Mouse (Mus musculus): ENCODE data around the gene Mrpl12. TPM values are rescaled to one million over a fixed set of nuclear protein-coding genes. Genes with fewer than 3 reads are reported as not detected.
A peak's percentile ranks its signal among the peaks of the same experiment; 100 is the strongest.

The Mrpl12 gene
- polyA plus RNA-seq, 1 experiment from 2014 or later, result 232 TPM

GRCm38 (mm10) chr11:120530085-120530964, 45.9 kb downstream of the Mrpl12 start, which contains the start of gene Gcgr:
Gene Gcgr (plus strand): TSS chr11:120530699.
- Histone ChIP-seq H3K36me3 (ENCODE audit: control insufficient read depth, insufficient read depth, low read length) (no peaks in the 10 kb centered on the region), H3K27ac (ENCODE audit: low read depth, low read length) (no peak within 1 kb of the TSS; the same call in 1 of the 2 replicates), H3K27me3 (ENCODE audit: control insufficient read depth, insufficient read depth, low read length) (peaks cover 75% of the 10 kb centered on the region), H3K4me3 (ENCODE audit: low read depth, low read length) (peak within 1 kb of the TSS; percentile 42), H3K4me1 (ENCODE audit: control insufficient read depth, insufficient read depth, low read length) (0 out of 2 replicates have a peak, but pooled peaks cover 6% of the 10 kb centered on the region), H3K4me2 (peak within 1 kb of the TSS; percentile 70), H3K9ac (ENCODE audit: low read depth, low read length) (peak within 1 kb of the TSS; percentile 59), H3K9me3 (replicated peaks; ENCODE audit: control insufficient read depth, low read length) (no peaks in the 10 kb centered on the region)
- WGBS (ENCODE audit: insufficient replicate concordance), result 7% methylated on average over 58 of the region's 62 CpGs
- ATAC-seq (replicated peaks; ENCODE audit: insufficient number of reproducible peaks, low FRiP score, low TSS enrichment), result peak; percentile 23; the same call in 1 of the 2 replicates

- no peak for ATAC-seq (replicated peaks; ENCODE audit: insufficient number of reproducible peaks, low FRiP score, low TSS enrichment)
- Histone ChIP-seq H3K36me3 (ENCODE audit: control insufficient read depth, insufficient read depth, low read length) (no peaks in the 10 kb centered on the region), H3K27ac (ENCODE audit: low read depth, low read length) (no peak overlapping the region), H3K4me1 (ENCODE audit: control insufficient read depth, insufficient read depth, low read length) (0 out of 2 replicates have a peak, but pooled peaks cover 6% of the 10 kb centered on the region), H3K4me2 (no peak overlapping the region), H3K9me3 (replicated peaks; ENCODE audit: control insufficient read depth, low read length) (no peaks in the 10 kb centered on the region), H3K27me3 (ENCODE audit: control insufficient read depth, insufficient read depth, low read length) (peaks cover 75% of the 10 kb centered on the region), H3K9ac (ENCODE audit: low read depth, low read length) (no peak overlapping the region), H3K4me3 (ENCODE audit: low read depth, low read length) (no peak overlapping the region)
- 29% methylated on average over 9 of the region's 9 CpGs for WGBS (ENCODE audit: insufficient replicate concordance)
Measured at GRCm38 (mm10) chr11:120531646-120532045, 47.2 kb downstream of the Mrpl12 start.

GRCm38 (mm10) chr11:120534093-120534492, 49.7 kb downstream of the Mrpl12 start:
- H3K9ac ChIP-seq (ENCODE audit: low read depth, low read length), result no peak overlapping the region
- H3K4me3 ChIP-seq (ENCODE audit: low read depth, low read length), result no peak overlapping the region
- WGBS (ENCODE audit: insufficient replicate concordance), result 76% methylated on average over 8 of the region's 8 CpGs
- no peak for ATAC-seq (replicated peaks; ENCODE audit: insufficient number of reproducible peaks, low FRiP score, low TSS enrichment)
- no peaks in the 10 kb centered on the region for H3K9me3 ChIP-seq (replicated peaks; ENCODE audit: control insufficient read depth, low read length)
- H3K36me3 ChIP-seq (ENCODE audit: control insufficient read depth, insufficient read depth, low read length), result no peaks in the 10 kb centered on the region
- no peak overlapping the region for H3K27ac ChIP-seq (ENCODE audit: low read depth, low read length)
- peaks cover 57% of the 10 kb centered on the region for H3K27me3 ChIP-seq (ENCODE audit: control insufficient read depth, insufficient read depth, low read length)
- peaks cover 13% of the 10 kb centered on the region for H3K4me1 ChIP-seq (ENCODE audit: control insufficient read depth, insufficient read depth, low read length)
- no peak overlapping the region for H3K4me2 ChIP-seq

- Histone ChIP-seq H3K4me1 (ENCODE audit: control insufficient read depth, insufficient read depth, low read length) (peaks cover 20% of the 10 kb centered on the region), H3K9ac (ENCODE audit: low read depth, low read length) (no peak overlapping the region), H3K27me3 (ENCODE audit: control insufficient read depth, insufficient read depth, low read length) (peaks cover 46% of the 10 kb centered on the region), H3K27ac (ENCODE audit: low read depth, low read length) (no peak overlapping the region), H3K4me3 (ENCODE audit: low read depth, low read length) (no peak overlapping the region), H3K36me3 (ENCODE audit: control insufficient read depth, insufficient read depth, low read length) (no peaks in the 10 kb centered on the region), H3K4me2 (no peak overlapping the region), H3K9me3 (replicated peaks; ENCODE audit: control insufficient read depth, low read length) (no peaks in the 10 kb centered on the region)
- no peak for ATAC-seq (replicated peaks; ENCODE audit: insufficient number of reproducible peaks, low FRiP score, low TSS enrichment)
- 45% methylated on average over 3 of the region's 3 CpGs for WGBS (ENCODE audit: insufficient replicate concordance)
Measured at GRCm38 (mm10) chr11:120535145-120535544, 50.7 kb downstream of the Mrpl12 start.

DNA sequence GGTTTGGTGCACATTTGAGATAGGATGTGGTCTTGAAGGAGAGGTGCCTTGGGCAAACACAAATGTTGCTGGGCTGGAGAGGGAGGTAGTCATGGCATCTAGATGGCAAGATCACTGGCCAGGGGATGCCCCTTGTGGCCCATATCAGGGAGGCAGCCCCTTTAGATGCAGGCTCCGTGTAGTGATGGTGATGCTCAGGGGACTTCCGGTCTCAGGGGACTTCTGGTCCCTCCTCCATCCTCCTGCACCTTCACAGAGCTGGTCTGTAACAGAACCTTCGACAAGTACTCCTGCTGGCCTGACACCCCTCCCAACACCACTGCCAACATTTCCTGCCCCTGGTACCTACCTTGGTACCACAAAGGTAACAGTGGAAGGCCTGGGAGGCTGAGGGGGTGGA, 51.4 kb downstream of the Mrpl12 start:
- WGBS (ENCODE audit: insufficient replicate concordance), result 67% methylated on average over 3 of the region's 3 CpGs
- Histone ChIP-seq H3K9me3 (replicated peaks; ENCODE audit: control insufficient read depth, low read length) (no peaks in the 10 kb centered on the region), H3K4me3 (ENCODE audit: low read depth, low read length) (no peak overlapping the region), H3K27ac (ENCODE audit: low read depth, low read length) (no peak overlapping the region), H3K9ac (ENCODE audit: low read depth, low read length) (no peak overlapping the region), H3K4me1 (ENCODE audit: control insufficient read depth, insufficient read depth, low read length) (peaks cover 16% of the 10 kb centered on the region), H3K4me2 (no peak overlapping the region), H3K27me3 (ENCODE audit: control insufficient read depth, insufficient read depth, low read length) (peaks cover 40% of the 10 kb centered on the region), H3K36me3 (ENCODE audit: control insufficient read depth, insufficient read depth, low read length) (no peaks in the 10 kb centered on the region)
- ATAC-seq (replicated peaks; ENCODE audit: insufficient number of reproducible peaks, low FRiP score, low TSS enrichment), result no peak

DNA sequence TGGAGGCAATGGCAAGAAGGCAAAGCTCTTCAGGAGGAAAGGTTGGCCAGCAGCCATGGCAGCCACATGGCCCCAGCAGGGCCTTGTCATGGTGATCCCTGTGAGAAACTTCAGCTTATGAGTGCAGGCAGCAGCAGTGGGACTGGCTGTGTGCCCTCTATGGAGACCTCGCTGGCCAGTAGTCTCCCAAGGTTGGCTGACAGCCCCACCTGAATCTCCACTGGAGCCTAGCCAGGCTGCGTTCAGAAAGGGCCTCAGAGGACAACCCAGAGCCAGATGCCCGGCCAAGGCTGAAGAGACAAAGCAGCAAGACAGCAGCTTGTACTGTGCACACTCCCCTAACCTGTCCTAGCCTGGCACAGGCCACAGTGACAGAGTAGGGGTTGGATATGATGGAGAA, 54.1 kb downstream of the Mrpl12 start:
- Histone ChIP-seq H3K9ac (ENCODE audit: low read depth, low read length) (no peak overlapping the region), H3K27me3 (ENCODE audit: control insufficient read depth, insufficient read depth, low read length) (peaks cover 13% of the 10 kb centered on the region), H3K36me3 (ENCODE audit: control insufficient read depth, insufficient read depth, low read length) (peaks cover 8% of the 10 kb centered on the region), H3K4me2 (no peak overlapping the region), H3K4me3 (ENCODE audit: low read depth, low read length) (no peak overlapping the region), H3K9me3 (replicated peaks; ENCODE audit: control insufficient read depth, low read length) (no peaks in the 10 kb centered on the region), H3K4me1 (ENCODE audit: control insufficient read depth, insufficient read depth, low read length) (peaks cover 17% of the 10 kb centered on the region), H3K27ac (ENCODE audit: low read depth, low read length) (0 out of 2 replicates have a peak overlapping the region, but pooled peaks have one; percentile 29)
- ATAC-seq (replicated peaks; ENCODE audit: insufficient number of reproducible peaks, low FRiP score, low TSS enrichment), result no peak
- WGBS (ENCODE audit: insufficient replicate concordance), result 69% methylated on average over 3 of the region's 3 CpGs

Other genes with a start within 250 kb of the Mrpl12 start
- gene Actg1, start 136.1 kb upstream of the Mrpl12 start, polyA plus RNA-seq (2014; fragmentation: Nextera tagmentation; extraction: Ambion mirVana), result 1,448 and 1,508 TPM in 2 replicates
- 0.57 TPM in 1 of 2 replicates, not detected in the other for gene Fscn2, start 123.1 kb upstream of the Mrpl12 start, polyA plus RNA-seq (2014; fragmentation: Nextera tagmentation; extraction: Ambion mirVana)
- gene Faap100, start 105.8 kb upstream of the Mrpl12 start, polyA plus RNA-seq (2014; fragmentation: Nextera tagmentation; extraction: Ambion mirVana), result 24.2 and 29.6 TPM in 2 replicates
- 31.0 and 36.7 TPM in 2 replicates for gene Nploc4, start 46.9 kb upstream of the Mrpl12 start, polyA plus RNA-seq (2014; fragmentation: Nextera tagmentation; extraction: Ambion mirVana)
- not detected in 2 replicates for gene Tspan10, start 42.0 kb upstream of the Mrpl12 start, polyA plus RNA-seq (2014; fragmentation: Nextera tagmentation; extraction: Ambion mirVana)
- 0.24 TPM in 1 of 2 replicates, not detected in the other for gene Pde6g, start 31.1 kb upstream of the Mrpl12 start, polyA plus RNA-seq (2014; fragmentation: Nextera tagmentation; extraction: Ambion mirVana)
- gene Oxld1, start 26.5 kb upstream of the Mrpl12 start, polyA plus RNA-seq (2014; fragmentation: Nextera tagmentation; extraction: Ambion mirVana), result 16.9 and 19.6 TPM in 2 replicates
- 21.3 and 27.5 TPM in 2 replicates for gene Ccdc137, start 26.5 kb upstream of the Mrpl12 start, polyA plus RNA-seq (2014; fragmentation: Nextera tagmentation; extraction: Ambion mirVana)
- gene Arl16, start 17.0 kb upstream of the Mrpl12 start, polyA plus RNA-seq (2014; fragmentation: Nextera tagmentation; extraction: Ambion mirVana), result 43.6 and 48.4 TPM in 2 replicates
- gene Slc25a10, start 7.2 kb downstream of the Mrpl12 start, polyA plus RNA-seq (2014; fragmentation: Nextera tagmentation; extraction: Ambion mirVana), result 44.2 and 48.3 TPM in 2 replicates
- gene Gcgr, start 46.1 kb downstream of the Mrpl12 start, polyA plus RNA-seq (2014; fragmentation: Nextera tagmentation; extraction: Ambion mirVana), result 1.5 and 1.8 TPM in 2 replicates
- gene Mcrip1, start 65.1 kb downstream of the Mrpl12 start, polyA plus RNA-seq (2014; fragmentation: Nextera tagmentation; extraction: Ambion mirVana), result 157 and 168 TPM in 2 replicates
- not detected in 2 replicates for gene Ppp1r27, start 66.5 kb downstream of the Mrpl12 start, polyA plus RNA-seq (2014; fragmentation: Nextera tagmentation; extraction: Ambion mirVana)
- 506 and 569 TPM in 2 replicates for gene P4hb, start 88.6 kb downstream of the Mrpl12 start, polyA plus RNA-seq (2014; fragmentation: Nextera tagmentation; extraction: Ambion mirVana)
- gene Arhgdia, start 97.0 kb downstream of the Mrpl12 start, polyA plus RNA-seq (2014; fragmentation: Nextera tagmentation; extraction: Ambion mirVana), result 468 and 477 TPM in 2 replicates
- 333 and 334 TPM in 2 replicates for gene Alyref, start 113.8 kb downstream of the Mrpl12 start, polyA plus RNA-seq (2014; fragmentation: Nextera tagmentation; extraction: Ambion mirVana)
- gene Anapc11, start 113.8 kb downstream of the Mrpl12 start, polyA plus RNA-seq (2014; fragmentation: Nextera tagmentation; extraction: Ambion mirVana), result 200 and 201 TPM in 2 replicates
- 8.8 and 9.1 TPM in 2 replicates for gene Npb, start 123.9 kb downstream of the Mrpl12 start, polyA plus RNA-seq (2014; fragmentation: Nextera tagmentation; extraction: Ambion mirVana)
- 79.2 and 79.9 TPM in 2 replicates for gene Pcyt2, start 133.3 kb downstream of the Mrpl12 start, polyA plus RNA-seq (2014; fragmentation: Nextera tagmentation; extraction: Ambion mirVana)
- gene Sirt7, start 140.6 kb downstream of the Mrpl12 start, polyA plus RNA-seq (2014; fragmentation: Nextera tagmentation; extraction: Ambion mirVana), result 18.8 and 22.5 TPM in 2 replicates
- 19.4 and 20.2 TPM in 2 replicates for gene Mafg, start 149.0 kb downstream of the Mrpl12 start, polyA plus RNA-seq (2014; fragmentation: Nextera tagmentation; extraction: Ambion mirVana)
- gene Pycr1, start 159.2 kb downstream of the Mrpl12 start, polyA plus RNA-seq (2014; fragmentation: Nextera tagmentation; extraction: Ambion mirVana), result 22.8 and 24.9 TPM in 2 replicates
- gene Myadml2, start 163.5 kb downstream of the Mrpl12 start, polyA plus RNA-seq (2014; fragmentation: Nextera tagmentation; extraction: Ambion mirVana), result 8.1 and 12.3 TPM in 2 replicates
- gene Notum, start 176.6 kb downstream of the Mrpl12 start, polyA plus RNA-seq (2014; fragmentation: Nextera tagmentation; extraction: Ambion mirVana), result 1.4 and 1.5 TPM in 2 replicates
- 93.9 and 103 TPM in 2 replicates for gene Aspscr1, start 188.4 kb downstream of the Mrpl12 start, polyA plus RNA-seq (2014; fragmentation: Nextera tagmentation; extraction: Ambion mirVana)
- 114 and 129 TPM in 2 replicates for gene Cenpx, start 229.1 kb downstream of the Mrpl12 start, polyA plus RNA-seq (2014; fragmentation: Nextera tagmentation; extraction: Ambion mirVana)
- gene Lrrc45, start 229.3 kb downstream of the Mrpl12 start, polyA plus RNA-seq (2014; fragmentation: Nextera tagmentation; extraction: Ambion mirVana), result 21.8 and 23.2 TPM in 2 replicates
- gene Rac3, start 236.9 kb downstream of the Mrpl12 start, polyA plus RNA-seq (2014; fragmentation: Nextera tagmentation; extraction: Ambion mirVana), result 1.7 and 3.0 TPM in 2 replicates
- 5.1 and 6.6 TPM in 2 replicates for gene Dcxr, start 242.7 kb downstream of the Mrpl12 start, polyA plus RNA-seq (2014; fragmentation: Nextera tagmentation; extraction: Ambion mirVana)
- 0.36 and 1.0 TPM in 2 replicates for gene Cbr2, start 247.5 kb downstream of the Mrpl12 start, polyA plus RNA-seq (2014; fragmentation: Nextera tagmentation; extraction: Ambion mirVana)

Data from heart, embryonic 11.5 days (tissue).